Mouse (Mus musculus) small intestine, adult 10 weeks (tissue): ENCODE measurements around the gene Mgat3. TPM values are rescaled to one million over a fixed set of nuclear protein-coding genes. Genes with fewer than 3 reads are reported as not detected.

Source experiments
- polyA plus RNA-seq: library from polyadenylated mRNA; stranded (reverse); fragments of 350-450 nt; fragmentation: Illumina TruSeq; extraction: RNeasy Lipid Tissue Mini Kit (QIAGEN cat#74804); gene quantifications from one replicate; pipeline ENCODE4 v1.2.3, GENCODE M21; 2014; ENCODE audit warnings: low replicate concordance

The Mgat3 gene
- polyA plus RNA-seq = 28.1 TPM

DNA sequence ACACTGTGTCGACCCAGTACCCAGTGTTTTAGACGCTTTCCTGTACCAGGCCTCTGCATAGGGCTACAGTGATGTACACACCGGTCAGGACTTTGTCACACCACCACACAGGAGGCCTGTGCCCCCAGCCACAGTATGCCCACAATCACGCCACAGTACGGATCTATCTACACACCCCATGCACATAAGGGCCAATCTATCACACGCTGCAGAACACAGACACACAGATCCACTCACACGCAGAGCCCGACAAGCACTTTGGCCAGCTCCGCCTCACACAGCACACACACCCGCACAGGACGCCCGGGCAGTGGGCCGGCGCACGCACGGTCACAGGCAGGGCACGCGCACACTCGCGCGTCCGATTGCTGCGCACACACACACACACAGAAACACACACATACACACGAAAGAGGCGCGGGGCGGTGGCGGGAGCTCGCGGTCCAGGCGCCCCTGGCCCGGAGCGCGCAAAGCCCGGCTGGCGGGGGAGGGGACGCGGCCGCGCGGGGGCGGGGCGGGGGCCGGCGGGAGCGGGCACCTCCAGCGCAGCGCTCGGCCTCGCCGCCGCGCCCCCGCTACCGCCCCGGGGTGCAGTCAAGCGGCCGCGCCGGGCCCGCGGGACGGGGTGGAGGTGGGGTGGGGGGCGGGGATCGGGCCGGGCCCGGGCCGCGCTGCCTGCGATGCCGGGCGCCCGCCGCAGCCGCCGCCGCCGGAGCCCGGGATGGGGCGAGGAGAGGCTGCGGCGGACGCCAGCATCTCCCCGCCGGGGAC, at the start of gene Mgat3:
Gene Mgat3 (plus strand): TSS at position 721 of the 771 bp plus-strand sequence.

DNA sequence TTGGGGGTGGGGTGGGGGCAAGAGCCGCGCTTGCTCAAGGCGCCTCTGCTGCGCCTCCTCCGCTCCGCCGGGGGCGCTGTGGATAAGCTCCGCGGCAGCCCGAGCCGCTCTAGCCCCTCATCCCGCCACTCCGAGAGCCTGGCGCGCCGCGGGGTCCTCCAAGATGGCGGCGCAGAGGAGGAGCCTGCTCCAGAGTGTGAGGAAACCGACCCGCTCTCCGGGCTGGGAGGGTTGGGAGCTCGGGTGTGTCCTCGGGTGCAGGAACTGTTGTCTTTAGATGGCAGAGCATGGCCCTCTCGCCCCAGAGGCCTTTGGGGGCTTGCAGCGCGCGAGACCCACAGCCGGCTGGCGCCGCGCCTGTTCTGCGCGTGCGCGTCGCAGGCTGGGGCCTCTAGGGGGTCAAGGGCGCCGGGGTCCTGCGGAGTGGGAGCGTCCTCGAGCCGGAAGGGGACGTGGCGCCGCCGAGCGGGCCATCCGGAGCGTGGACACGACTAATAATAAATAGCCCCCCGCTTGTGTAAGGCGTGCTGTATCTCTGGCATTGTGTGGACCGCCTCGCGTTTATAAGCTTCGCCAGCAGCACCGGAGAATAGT, 40.4 kb upstream of the Mgat3 start, which contains the start of gene Tab1:
Gene Tab1 (plus strand): TSS at position 135 of the 594 bp plus-strand sequence.

DNA sequence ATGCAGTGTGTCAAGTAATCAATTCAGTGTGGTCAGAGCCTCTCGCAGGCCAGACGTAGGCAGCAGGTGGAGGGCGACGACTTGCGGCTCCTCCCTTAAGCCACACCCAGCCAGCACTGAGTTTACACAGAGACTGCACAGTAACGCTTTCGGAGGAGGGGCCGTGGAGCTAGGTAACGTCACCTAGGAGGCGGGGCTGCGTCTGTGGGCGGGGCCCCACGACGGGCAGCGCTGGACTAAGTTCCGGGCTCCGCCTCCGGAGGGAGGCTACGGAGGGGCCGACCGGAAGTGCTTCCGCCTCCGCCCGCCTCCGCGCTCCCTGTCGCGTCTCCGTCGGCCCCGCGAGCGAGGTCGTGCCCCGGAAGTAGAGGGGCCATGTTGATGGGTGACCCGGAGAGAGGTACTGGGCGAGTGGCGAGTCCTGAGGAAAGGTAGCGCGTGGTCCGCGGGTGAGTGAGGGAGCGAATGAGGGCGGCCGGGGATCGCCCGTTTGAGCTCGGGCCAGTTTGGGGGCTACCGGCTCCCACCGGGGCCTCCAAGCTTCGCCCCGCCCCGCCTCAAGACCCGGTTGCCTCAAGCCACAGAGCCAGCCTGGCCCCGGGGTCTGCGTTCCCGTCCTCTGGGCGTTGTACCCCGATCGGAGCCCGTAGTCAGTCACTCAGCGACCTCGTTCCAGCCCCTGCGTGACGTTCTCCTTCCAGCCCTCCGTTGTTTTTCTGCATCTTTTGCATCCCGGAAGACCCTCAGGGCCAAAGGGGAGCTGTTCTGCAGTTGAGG, 60.4 kb downstream of the Mgat3 start, which contains the start of gene Mief1:
Gene Mief1 (plus strand): TSS at position 286 of the 777 bp plus-strand sequence.

DNA sequence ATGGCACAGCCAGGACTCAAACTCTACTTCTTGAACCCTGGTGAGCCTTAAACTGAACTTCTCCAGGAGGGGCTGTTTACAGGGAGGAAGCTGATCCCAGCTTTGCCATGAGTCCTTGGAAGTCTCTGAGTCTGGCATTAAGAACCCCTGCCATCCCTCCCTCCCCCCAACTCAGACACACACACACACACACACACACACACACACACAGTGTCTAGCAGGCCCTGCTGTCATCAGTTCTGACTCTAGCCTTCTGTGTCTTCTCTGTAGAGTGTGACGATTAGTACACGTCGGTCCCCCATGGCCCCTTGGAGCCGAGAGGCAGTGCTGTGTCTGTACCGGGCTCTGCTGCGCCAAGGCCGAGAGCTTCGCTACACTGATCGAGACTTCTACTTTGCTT, 62.0 kb downstream of the Mgat3 start, which contains the start of gene AC140267.1:
Gene AC140267.1 (plus strand): TSS at position 301 of the 400 bp plus-strand sequence.

DNA sequence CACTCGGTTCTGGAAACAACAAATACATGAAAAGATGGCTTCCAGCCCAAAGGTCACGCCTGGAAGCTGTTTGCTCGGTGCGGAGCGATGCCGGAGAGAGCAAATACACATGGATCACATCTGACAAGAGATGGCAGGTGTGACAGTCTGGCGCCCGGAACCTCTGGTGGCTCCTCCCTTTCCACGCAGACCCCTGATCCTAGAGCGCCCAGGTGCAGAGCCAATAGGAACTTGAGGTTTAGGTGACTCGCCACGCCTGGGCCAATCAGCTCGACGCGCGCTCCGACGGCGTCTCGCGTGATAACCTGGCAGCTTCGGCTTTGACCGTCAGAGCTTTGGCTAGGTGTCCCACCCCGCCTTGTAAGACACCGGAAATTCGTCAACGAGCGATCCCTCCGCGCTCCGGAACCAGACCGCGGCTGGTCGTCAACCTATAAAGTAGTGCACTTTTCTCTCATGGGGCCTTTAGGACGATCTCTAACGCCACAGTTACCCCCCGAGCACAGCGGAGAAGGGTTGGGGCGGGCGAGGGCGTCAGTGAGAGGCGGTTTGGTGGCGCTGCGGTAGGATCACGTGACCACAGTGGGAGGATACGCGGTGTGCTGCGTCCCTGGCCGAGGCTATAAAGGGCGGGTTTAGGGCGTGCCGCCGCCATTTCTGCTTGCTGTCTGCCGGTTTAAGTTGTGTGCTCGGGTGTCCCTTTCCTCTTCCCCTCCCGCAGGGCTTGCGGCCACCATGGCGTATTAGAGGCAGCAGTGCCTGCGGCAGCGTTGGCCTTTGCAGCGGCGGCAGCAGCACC, 81.5 kb downstream of the Mgat3 start, which contains the start of gene Atf4:
Gene Atf4 (plus strand): TSS at position 338 of the 799 bp plus-strand sequence.

DNA sequence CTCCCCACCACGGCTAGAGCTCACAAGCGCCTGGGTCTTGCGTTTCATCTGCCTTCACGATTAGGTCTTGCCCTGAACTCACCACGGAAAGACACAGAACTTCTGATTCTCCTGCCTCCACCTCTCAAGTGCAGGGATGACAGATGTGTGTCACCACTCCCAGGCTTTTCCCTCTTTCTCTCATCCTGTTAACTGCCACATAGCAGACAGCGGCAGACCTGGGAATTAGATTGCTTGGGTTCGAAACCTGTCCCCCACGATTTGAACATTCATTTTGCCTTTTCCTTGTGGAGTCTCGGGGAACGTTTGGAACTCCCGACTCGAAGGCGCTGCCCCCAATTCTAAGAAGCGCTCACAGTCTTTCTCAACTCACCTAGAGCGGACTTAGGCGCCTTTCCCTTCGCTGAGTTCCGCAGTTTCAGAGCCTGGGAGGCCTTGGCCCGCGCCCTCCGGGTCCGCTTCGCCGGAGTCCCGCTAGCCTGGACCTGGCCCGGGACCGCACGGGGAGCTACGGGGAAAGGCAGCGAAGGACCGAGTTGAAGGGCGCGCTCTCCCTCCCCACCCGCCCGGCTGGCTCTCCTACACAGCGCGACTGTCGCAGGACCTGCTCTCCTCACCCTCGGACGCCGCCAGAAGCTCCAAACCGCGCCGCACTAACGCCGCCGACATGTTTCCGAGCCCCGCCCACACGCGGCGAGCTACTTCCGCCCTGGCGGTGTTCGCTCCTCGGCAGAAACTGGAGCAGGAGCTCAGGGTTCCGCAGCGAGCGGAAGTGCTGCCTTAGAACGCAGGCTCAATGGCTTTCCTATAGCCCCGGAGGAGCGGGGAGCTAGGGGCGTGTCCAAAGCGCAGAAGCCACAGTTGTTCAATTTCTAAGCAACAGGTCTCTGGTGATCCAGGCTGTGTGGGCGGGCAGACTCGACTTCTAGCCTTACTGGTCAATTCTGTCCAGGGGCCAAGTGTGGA, 90.4 kb downstream of the Mgat3 start, which contains the start of gene Rps19bp1:
Gene Rps19bp1 (minus strand): TSS at position 706 of the 966 bp plus-strand sequence.

Other genes with a start within 250 kb of the Mgat3 start
- 0.59 TPM for gene Cbx7, start 202.6 kb upstream of the Mgat3 start, polyA plus RNA-seq
- 0.22 TPM for gene Pdgfb, start 158.7 kb upstream of the Mgat3 start, polyA plus RNA-seq
- gene Syngr1, start 82.4 kb upstream of the Mgat3 start, polyA plus RNA-seq = 0.19 TPM
- gene Rpl3, start 81.9 kb upstream of the Mgat3 start, polyA plus RNA-seq = 80.9 TPM
- gene Tab1, start 40.6 kb upstream of the Mgat3 start, polyA plus RNA-seq = 0.52 TPM
- gene Mief1, start 60.3 kb downstream of the Mgat3 start, polyA plus RNA-seq = 26.3 TPM
- gene AC140267.1, start 62.1 kb downstream of the Mgat3 start, polyA plus RNA-seq = not detected
- gene Atf4, start 81.5 kb downstream of the Mgat3 start, polyA plus RNA-seq = 62.4 TPM
- gene Rps19bp1, start 90.6 kb downstream of the Mgat3 start, polyA plus RNA-seq = not detected
- not detected for gene Cacna1i, start 113.5 kb downstream of the Mgat3 start, polyA plus RNA-seq